Mouse (Mus musculus): ENCODE results near the gene Atp2c1. TPM values are rescaled to one million over a fixed set of nuclear protein-coding genes. Genes with fewer than 3 reads are reported as not detected.

The Atp2c1 gene
- polyA plus RNA-seq, 2 experiments from 2014 or later = 19.2 to 20.3 TPM

- no peak for ATAC-seq
These were observed 164.9 kb downstream of the Atp2c1 start for GRCm38 (mm10) chr9:105362181-105362580.

Other genes starting within 250 kb of the Atp2c1 start
- gene Aste1, start 131.9 kb downstream of the Atp2c1 start, polyA plus RNA-seq (2017; shearing (Covaris generic)) = 10 to 100 TPM; 13.7 to 17.8 TPM
- gene Nek11, start 131.8 kb downstream of the Atp2c1 start, polyA plus RNA-seq (2017; shearing (Covaris generic)) = under 1 TPM in 1 of 2 experiments, not detected in 1; 0.35 TPM
- gene Pik3r4, start 115.7 kb upstream of the Atp2c1 start, polyA plus RNA-seq (2017; shearing (Covaris generic)) = 10 to 100 TPM; 16.2 to 22.8 TPM